ENCODE assay signal across 19 mouse cellular contexts in the genomic region with DNA sequence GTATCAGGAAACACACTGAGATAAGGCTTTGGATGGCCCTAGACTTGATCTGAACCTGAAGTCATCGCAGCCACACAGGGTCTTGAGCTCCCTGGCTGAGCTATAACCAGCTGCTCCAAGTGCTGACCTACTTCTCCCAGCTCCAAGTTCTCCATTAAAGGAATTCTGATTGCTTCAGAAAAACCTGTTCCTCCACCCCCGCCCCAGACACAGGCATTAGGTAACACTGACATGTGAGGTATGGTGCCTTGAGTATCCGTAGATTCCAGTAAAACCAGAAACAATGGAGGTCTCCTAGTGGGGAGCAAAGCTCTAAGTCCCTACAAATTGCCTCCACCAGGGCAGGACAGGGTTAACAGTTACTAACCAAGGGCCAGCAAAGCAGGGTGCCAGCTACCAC.
DNase-seq lines count a peak whose midpoint lies in the region; ATAC-seq and TF ChIP-seq lines count a peak whose summit lies in the region.
"Had no signal": no experiment of that assay in that cellular context is flagged by ENCODE, and none has a peak within 500 bp of the region (broad histone marks: within the 10 kb centered on the region; RNA-seq: fewer than 3 reads in every experiment).

No protein-coding gene starts in this region.

- DNase-seq in kidney, postnatal 0 days (ENCODE audit: low spot score): peak; percentile 5
- peak; percentile 32 for DNase-seq in Muller cell, postnatal 12 days (ENCODE audit: inconsistent ontology term)
- DNase-seq in brain, adult 2 months (ENCODE audit: low read depth, low spot score): peak; percentile 73
- DNase-seq in heart, adult 8-10 months (ENCODE audit: low spot score): no peak
- DNase-seq: cerebellum, postnatal 10 days; embryo, embryonic 11 days; gastrocnemius, adult 2 months; heart, adult 18-20 months; thymus, postnatal 14 days had no signal

- H3K4me3 ChIP-seq in kidney, postnatal 0 days (replicated peaks; ENCODE audit: low read depth, low read length): no peak overlapping the region
- no peak overlapping the region for H3K4me3 ChIP-seq in kidney, embryonic 14.5 days (ENCODE audit: low read length)
- H3K4me3 ChIP-seq in lung, embryonic 15.5 days: no peak overlapping the region
- H3K4me3 ChIP-seq: erythroblast, embryonic 14.5 days; gastrocnemius, adult 2 months; heart, embryonic 15.5 days; limb, embryonic 13.5 days; liver, embryonic 15.5 days; neural tube, embryonic 13.5 days had no signal

- H3K36me3 ChIP-seq in kidney, postnatal 0 days (ENCODE audit: insufficient read depth, low read length): no peaks in the 10 kb centered on the region
- no peaks in the 10 kb centered on the region for H3K36me3 ChIP-seq in kidney, embryonic 14.5 days (ENCODE audit: control insufficient read depth, insufficient read depth, low read length)
- H3K36me3 ChIP-seq in lung, embryonic 15.5 days: no peaks in the 10 kb centered on the region
- H3K36me3 ChIP-seq: heart, embryonic 15.5 days; limb, embryonic 13.5 days; liver, embryonic 15.5 days had no signal

- no peaks in the 10 kb centered on the region for H3K9me3 ChIP-seq in kidney, postnatal 0 days (replicated peaks; ENCODE audit: low read length)
- H3K9me3 ChIP-seq in kidney, embryonic 14.5 days (ENCODE audit: control insufficient read depth, low read length): no peaks in the 10 kb centered on the region
- no peaks in the 10 kb centered on the region for H3K9me3 ChIP-seq in lung, embryonic 15.5 days
- H3K9me3 ChIP-seq: heart, embryonic 15.5 days; limb, embryonic 13.5 days; liver, embryonic 15.5 days; neural tube, embryonic 13.5 days had no signal

- WGBS in kidney, postnatal 0 days: 46% methylated on average over 3 of the region's 3 CpGs
- WGBS in kidney, embryonic 14.5 days: 40% methylated on average over 3 of the region's 3 CpGs
- WGBS in lung, embryonic 15.5 days: 32% methylated on average over 3 of the region's 3 CpGs

- H3K4me2 ChIP-seq in kidney, postnatal 0 days (ENCODE audit: low read length): no peak overlapping the region
- H3K4me2 ChIP-seq in kidney, embryonic 14.5 days (replicated peaks; ENCODE audit: low read depth, low read length): no peak overlapping the region
- no peak overlapping the region for H3K4me2 ChIP-seq in lung, embryonic 15.5 days
- H3K4me2 ChIP-seq: heart, embryonic 15.5 days; limb, embryonic 13.5 days; liver, embryonic 15.5 days; neural tube, embryonic 13.5 days had no signal

- H3K27ac ChIP-seq in kidney, postnatal 0 days: no peak overlapping the region
- H3K27ac ChIP-seq in kidney, embryonic 14.5 days (ENCODE audit: low read depth, low read length): no peak overlapping the region
- peak overlapping the region; percentile 30; the same call in 1 of the 2 replicates for H3K27ac ChIP-seq in lung, embryonic 15.5 days
- H3K27ac ChIP-seq: gastrocnemius, adult 2 months; heart, embryonic 15.5 days; limb, embryonic 13.5 days; liver, embryonic 15.5 days; neural tube, embryonic 13.5 days had no signal

- no peak overlapping the region for H3K9ac ChIP-seq in kidney, postnatal 0 days (ENCODE audit: low read depth, low read length)
- no peak overlapping the region for H3K9ac ChIP-seq in kidney, embryonic 14.5 days (ENCODE audit: low read depth, low read length)
- H3K9ac ChIP-seq in lung, embryonic 15.5 days: no peak overlapping the region
- H3K9ac ChIP-seq: heart, embryonic 15.5 days; limb, embryonic 13.5 days; liver, embryonic 15.5 days; neural tube, embryonic 13.5 days had no signal

- ATAC-seq in kidney, postnatal 0 days (replicated peaks; ENCODE audit: low FRiP score, low read depth): no peak; the same call in 1 of the 2 replicates
- no peak for ATAC-seq in kidney, embryonic 14.5 days (ENCODE audit: low FRiP score, low TSS enrichment)
- ATAC-seq in lung, embryonic 15.5 days (ENCODE audit: borderline replicate concordance, extremely low read depth, low FRiP score, low TSS enrichment): peak; percentile 39; the same call in 1 of the 2 replicates
- ATAC-seq in monocyte, adult 5-6 weeks (replicated peaks; ENCODE audit: insufficient number of reproducible peaks, low FRiP score, low TSS enrichment, poor library complexity, severe bottlenecking): no peak
- ATAC-seq in CD4-positive, CD25-positive, alpha-beta regulatory T cell, adult 4 months: no peak
- ATAC-seq: forebrain, embryonic 16.5 days had no signal

- no peak for TF ChIP-seq CTCF in kidney, postnatal 0 days (IDR thresholded peaks at IDR 0.05; ENCODE audit: low read depth)

- H3K27me3 ChIP-seq in kidney, postnatal 0 days (ENCODE audit: insufficient read depth, low read length): no peaks in the 10 kb centered on the region
- no peaks in the 10 kb centered on the region for H3K27me3 ChIP-seq in kidney, embryonic 14.5 days (ENCODE audit: control insufficient read depth, insufficient read depth, low read length)
- H3K27me3 ChIP-seq in lung, embryonic 15.5 days: no peaks in the 10 kb centered on the region
- H3K27me3 ChIP-seq: liver, embryonic 15.5 days; neural tube, embryonic 13.5 days had no signal

- H3K4me1 ChIP-seq in kidney, postnatal 0 days (replicated peaks; ENCODE audit: insufficient read depth, low read length): no peaks in the 10 kb centered on the region
- H3K4me1 ChIP-seq in kidney, embryonic 14.5 days (ENCODE audit: control insufficient read depth, insufficient read depth, low read length): no peaks in the 10 kb centered on the region
- 0 out of 2 replicates have a peak, but pooled peaks cover 3% of the 10 kb centered on the region for H3K4me1 ChIP-seq in lung, embryonic 15.5 days
- H3K4me1 ChIP-seq: liver, embryonic 15.5 days; neural tube, embryonic 13.5 days had no signal
